Mouse (Mus musculus) c-Kit-positive CD71-positive TER-119-positive erythroid progenitor cells, embryonic 14.5 days (primary cell): ENCODE measurements around the gene Kcnf1.
"Not testable (repeated sequence)": the region's sequence is repeated elsewhere in the genome, so short reads cannot be mapped to it uniquely, and the experiment has no call there.

Experiments used
- DNase-seq: peaks from one replicate; pipeline ENCODE4 v3.0.0-alpha.2; 2013; ENCODE audit warnings: low spot score

The Kcnf1 gene

GRCm38 (mm10) chr12:17157558-17157957 lies 19.1 kb downstream of the Kcnf1 start:
- no peak for DNase-seq

GRCm38 (mm10) chr12:17155781-17156180 lies 20.9 kb downstream of the Kcnf1 start:
- DNase-seq = no peak

- DNase-seq = no peak
These were observed 23.8 kb downstream of the Kcnf1 start for GRCm38 (mm10) chr12:17152840-17153239.

GRCm38 (mm10) chr12:17148920-17149319 lies 27.8 kb downstream of the Kcnf1 start:
- DNase-seq = no peak

GRCm38 (mm10) chr12:17141791-17142190 lies 34.9 kb downstream of the Kcnf1 start:
- DNase-seq = no peak

- no peak for DNase-seq
These were observed 36.3 kb downstream of the Kcnf1 start for GRCm38 (mm10) chr12:17140436-17140835.

- no peak for DNase-seq
These were observed 42.1 kb downstream of the Kcnf1 start for GRCm38 (mm10) chr12:17134546-17135096.

GRCm38 (mm10) chr12:17132243-17132642 lies 44.4 kb downstream of the Kcnf1 start:
- DNase-seq = no peak

- no peak for DNase-seq
These were observed 45.1 kb downstream of the Kcnf1 start for GRCm38 (mm10) chr12:17131563-17131962.

GRCm38 (mm10) chr12:17122881-17123280 lies 53.8 kb downstream of the Kcnf1 start:
- DNase-seq = not testable (repeated sequence)
